Mouse (Mus musculus): ENCODE data around the gene Pip4k2c. TPM values are rescaled to one million over a fixed set of nuclear protein-coding genes. Genes with fewer than 3 reads are reported as not detected.

The Pip4k2c gene
- polyA plus RNA-seq, 1 experiment from 2014 or later: 21.0 TPM

GRCm38 (mm10) chr10:127189116-127189650 is 22.2 kb downstream of the Pip4k2c start:
- ATAC-seq (ENCODE audit: insufficient read depth) (peak; percentile 24), DNase-seq (peak; percentile 63)
- Histone ChIP-seq H3K9ac (peak overlapping the region; percentile 83), H3K4me3 (ENCODE audit: low read depth, low read length) (peak overlapping the region; percentile 67), H3K4me1 (ENCODE audit: insufficient read depth) (peaks cover 15% of the 10 kb centered on the region), H3K27me3 (ENCODE audit: insufficient read depth, low read length) (no peaks in the 10 kb centered on the region), H3K36me3 (ENCODE audit: insufficient read depth) (peaks cover 45% of the 10 kb centered on the region), H3K9me3 (ENCODE audit: low read depth, low read length) (no peaks in the 10 kb centered on the region), H3K4me2 (peak overlapping the region; percentile 97), H3K27ac (ENCODE audit: low read depth) (peak overlapping the region; percentile 90)
- TF ChIP-seq CTCF (IDR thresholded peaks at IDR 0.05; ENCODE audit: low read depth): no peak
- under 1% methylated on average over 26 of the region's 26 CpGs for WGBS

- Histone ChIP-seq H3K4me2 (peak overlapping the region; percentile 97), H3K9me3 (ENCODE audit: low read depth, low read length) (no peaks in the 10 kb centered on the region), H3K4me3 (ENCODE audit: low read depth, low read length) (peak overlapping the region; percentile 67), H3K4me1 (ENCODE audit: insufficient read depth) (peaks cover 15% of the 10 kb centered on the region), H3K36me3 (ENCODE audit: insufficient read depth) (peaks cover 47% of the 10 kb centered on the region), H3K27ac (ENCODE audit: low read depth) (peak overlapping the region; percentile 90), H3K27me3 (ENCODE audit: insufficient read depth, low read length) (no peaks in the 10 kb centered on the region), H3K9ac (peak overlapping the region; percentile 83)
- DNase-seq: peak; percentile 88
- ATAC-seq (ENCODE audit: insufficient read depth): peak; percentile 81
- no peak for TF ChIP-seq CTCF (IDR thresholded peaks at IDR 0.05; ENCODE audit: low read depth)
- WGBS: 0% methylated on average over 42 of the region's 46 CpGs
Measured at GRCm38 (mm10) chr10:127188465-127189115, 22.8 kb downstream of the Pip4k2c start.

GRCm38 (mm10) chr10:127188079-127188453 is 23.3 kb downstream of the Pip4k2c start:
- Histone ChIP-seq H3K4me1 (ENCODE audit: insufficient read depth) (peaks cover 15% of the 10 kb centered on the region), H3K36me3 (ENCODE audit: insufficient read depth) (peaks cover 49% of the 10 kb centered on the region)
- no peak for DNase-seq

GRCm38 (mm10) chr10:127187371-127188078 is 23.9 kb downstream of the Pip4k2c start:
- H3K36me3 ChIP-seq (ENCODE audit: insufficient read depth): peaks cover 47% of the 10 kb centered on the region
- no peaks in the 10 kb centered on the region for H3K27me3 ChIP-seq (ENCODE audit: insufficient read depth, low read length)
- peaks cover 15% of the 10 kb centered on the region for H3K4me1 ChIP-seq (ENCODE audit: insufficient read depth)
- peak overlapping the region; percentile 97 for H3K4me2 ChIP-seq
- H3K4me3 ChIP-seq (ENCODE audit: low read depth, low read length): peak overlapping the region; percentile 67
- no peaks in the 10 kb centered on the region for H3K9me3 ChIP-seq (ENCODE audit: low read depth, low read length)
- ATAC-seq (ENCODE audit: insufficient read depth) (no peak), DNase-seq (no peak)
- WGBS: 45% methylated on average over 10 of the region's 10 CpGs
- peak overlapping the region; percentile 83 for H3K9ac ChIP-seq
- no peak for TF ChIP-seq CTCF (IDR thresholded peaks at IDR 0.05; ENCODE audit: low read depth)
- H3K27ac ChIP-seq (ENCODE audit: low read depth): peak overlapping the region; percentile 90; the same call in 1 of the 2 replicates

More at GRCm38 (mm10) chr10:127188079-127188453, 23.3 kb downstream of the Pip4k2c start:
- no peak for TF ChIP-seq CTCF (IDR thresholded peaks at IDR 0.05; ENCODE audit: low read depth)
- under 1% methylated on average over 19 of the region's 21 CpGs for WGBS
- H3K4me3 ChIP-seq (ENCODE audit: low read depth, low read length): peak overlapping the region; percentile 67
- no peak for ATAC-seq (ENCODE audit: insufficient read depth)
- H3K27me3 ChIP-seq (ENCODE audit: insufficient read depth, low read length): no peaks in the 10 kb centered on the region
- H3K9me3 ChIP-seq (ENCODE audit: low read depth, low read length): no peaks in the 10 kb centered on the region
- H3K9ac ChIP-seq: peak overlapping the region; percentile 83
- peak overlapping the region; percentile 97 for H3K4me2 ChIP-seq
- peak overlapping the region; percentile 90 for H3K27ac ChIP-seq (ENCODE audit: low read depth)

- TF ChIP-seq CTCF (IDR thresholded peaks at IDR 0.05; ENCODE audit: low read depth): peak; percentile 47
- H3K4me3 ChIP-seq (ENCODE audit: low read depth, low read length): 0 out of 2 replicates have a peak overlapping the region, but pooled peaks have one; percentile 2
- no peak overlapping the region for H3K27ac ChIP-seq (ENCODE audit: low read depth)
- H3K4me2 ChIP-seq: no peak overlapping the region
- DNase-seq: no peak
- no peak for ATAC-seq (ENCODE audit: insufficient read depth)
- H3K36me3 ChIP-seq (ENCODE audit: insufficient read depth): peaks cover 44% of the 10 kb centered on the region
- no peak overlapping the region for H3K9ac ChIP-seq
- no peaks in the 10 kb centered on the region for H3K27me3 ChIP-seq (ENCODE audit: insufficient read depth, low read length)
- peaks cover 15% of the 10 kb centered on the region for H3K4me1 ChIP-seq (ENCODE audit: insufficient read depth)
- WGBS: 71% methylated on average over 1 of the region's 1 CpGs
- no peaks in the 10 kb centered on the region for H3K9me3 ChIP-seq (ENCODE audit: low read depth, low read length)
Measured at GRCm38 (mm10) chr10:127186451-127186850, 24.9 kb downstream of the Pip4k2c start.

GRCm38 (mm10) chr10:127185506-127185905 is 25.9 kb downstream of the Pip4k2c start:
- Histone ChIP-seq H3K27ac (ENCODE audit: low read depth) (no peak overlapping the region), H3K4me3 (ENCODE audit: low read depth, low read length) (no peak overlapping the region), H3K9me3 (ENCODE audit: low read depth, low read length) (no peaks in the 10 kb centered on the region), H3K27me3 (ENCODE audit: insufficient read depth, low read length) (peaks cover 7% of the 10 kb centered on the region), H3K4me1 (ENCODE audit: insufficient read depth) (peaks cover 8% of the 10 kb centered on the region; the same call in 1 of the 2 replicates), H3K4me2 (no peak overlapping the region), H3K36me3 (ENCODE audit: insufficient read depth) (peaks cover 36% of the 10 kb centered on the region), H3K9ac (no peak overlapping the region)
- ATAC-seq (ENCODE audit: insufficient read depth) (no peak), DNase-seq (no peak)
- WGBS: 82% methylated on average over 15 of the region's 15 CpGs
- TF ChIP-seq CTCF (IDR thresholded peaks at IDR 0.05; ENCODE audit: low read depth): no peak

GRCm38 (mm10) chr10:127185101-127185500 is 26.3 kb downstream of the Pip4k2c start:
- no peak for TF ChIP-seq CTCF (IDR thresholded peaks at IDR 0.05; ENCODE audit: low read depth)
- ATAC-seq (ENCODE audit: insufficient read depth): no peak
- Histone ChIP-seq H3K27me3 (ENCODE audit: insufficient read depth, low read length) (peaks cover 11% of the 10 kb centered on the region), H3K4me1 (ENCODE audit: insufficient read depth) (peaks cover 8% of the 10 kb centered on the region), H3K36me3 (ENCODE audit: insufficient read depth) (peaks cover 36% of the 10 kb centered on the region), H3K4me2 (no peak overlapping the region), H3K9me3 (ENCODE audit: low read depth, low read length) (no peaks in the 10 kb centered on the region), H3K27ac (ENCODE audit: low read depth) (no peak overlapping the region), H3K4me3 (ENCODE audit: low read depth, low read length) (no peak overlapping the region), H3K9ac (no peak overlapping the region)
- 70% methylated on average over 9 of the region's 9 CpGs for WGBS
- peak; percentile 39 for DNase-seq
